Mouse (Mus musculus): Measurements from ENCODE around the gene Tpp2. TPM values are rescaled to one million over a fixed set of nuclear protein-coding genes. Genes with fewer than 3 reads are reported as not detected.

Tpp2 gene
- polyA plus RNA-seq, 2 experiments = 27.3 to 49.6 TPM

- no peak for ATAC-seq (ENCODE audit: low FRiP score, low read depth)
- H3K9me3 ChIP-seq (ENCODE audit: control insufficient read depth, low read length) = no peaks in the 10 kb centered on the region
Measured at GRCm38 (mm10) chr1:43964381-43964780, 30.9 kb downstream of the Tpp2 start.

GRCm38 (mm10) chr1:43966756-43967155, 33.3 kb downstream of the Tpp2 start:
- peaks cover 55% of the 10 kb centered on the region for H3K36me3 ChIP-seq (ENCODE audit: control insufficient read depth, insufficient read depth, low read length)
- H3K4me2 ChIP-seq (replicated peaks; ENCODE audit: low read depth, low read length, severe bottlenecking) = no peak overlapping the region
- no peak overlapping the region for H3K4me3 ChIP-seq (replicated peaks; ENCODE audit: low read length)
- no peak overlapping the region for H3K27ac ChIP-seq (replicated peaks; ENCODE audit: low read depth, low read length)
- no peaks in the 10 kb centered on the region for H3K27me3 ChIP-seq (ENCODE audit: control insufficient read depth, insufficient read depth, low read length)
- ATAC-seq (ENCODE audit: low FRiP score, low read depth) = no peak
- no peak for TF ChIP-seq POLR2A (IDR thresholded peaks at IDR 0.05; ENCODE audit: borderline replicate concordance, extremely low read depth, insufficient read depth, insufficient read length)
- 84% methylated on average over 4 of the region's 4 CpGs for WGBS
- H3K4me1 ChIP-seq (ENCODE audit: control insufficient read depth, insufficient read depth, low read length) = no peaks in the 10 kb centered on the region
- no peak overlapping the region for H3K9ac ChIP-seq (ENCODE audit: low read depth, low read length, severe bottlenecking)
- H3K9me3 ChIP-seq (ENCODE audit: control insufficient read depth, low read length) = no peaks in the 10 kb centered on the region
- DNase-seq (ENCODE audit: low spot score) = no peak

More at GRCm38 (mm10) chr1:43964381-43964780, 30.9 kb downstream of the Tpp2 start:
- H3K4me1 ChIP-seq (ENCODE audit: control insufficient read depth, insufficient read depth, low read length) = no peaks in the 10 kb centered on the region
- no peak overlapping the region for H3K4me2 ChIP-seq (replicated peaks; ENCODE audit: low read depth, low read length, severe bottlenecking)
- peaks cover 50% of the 10 kb centered on the region for H3K36me3 ChIP-seq (ENCODE audit: control insufficient read depth, insufficient read depth, low read length)
- H3K4me3 ChIP-seq (replicated peaks; ENCODE audit: low read length) = no peak overlapping the region
- H3K27me3 ChIP-seq (ENCODE audit: control insufficient read depth, insufficient read depth, low read length) = no peaks in the 10 kb centered on the region
- DNase-seq (ENCODE audit: low spot score) = no peak
- H3K9ac ChIP-seq (ENCODE audit: low read depth, low read length, severe bottlenecking) = no peak overlapping the region
- TF ChIP-seq POLR2A (IDR thresholded peaks at IDR 0.05; ENCODE audit: borderline replicate concordance, extremely low read depth, insufficient read depth, insufficient read length) = no peak
- 84% methylated on average over 4 of the region's 4 CpGs for WGBS
- H3K27ac ChIP-seq (replicated peaks; ENCODE audit: low read depth, low read length) = no peak overlapping the region

GRCm38 (mm10) chr1:43969361-43969760, 35.9 kb downstream of the Tpp2 start:
- Histone ChIP-seq H3K36me3 (ENCODE audit: control insufficient read depth, insufficient read depth, low read length) (peaks cover 66% of the 10 kb centered on the region), H3K27me3 (ENCODE audit: control insufficient read depth, insufficient read depth, low read length) (no peaks in the 10 kb centered on the region), H3K4me2 (replicated peaks; ENCODE audit: low read depth, low read length, severe bottlenecking) (no peak overlapping the region), H3K9ac (ENCODE audit: low read depth, low read length, severe bottlenecking) (no peak overlapping the region), H3K4me1 (ENCODE audit: control insufficient read depth, insufficient read depth, low read length) (no peaks in the 10 kb centered on the region), H3K9me3 (ENCODE audit: control insufficient read depth, low read length) (no peaks in the 10 kb centered on the region), H3K27ac (replicated peaks; ENCODE audit: low read depth, low read length) (no peak overlapping the region), H3K4me3 (replicated peaks; ENCODE audit: low read length) (no peak overlapping the region)
- WGBS = 90% methylated on average over 3 of the region's 3 CpGs
- DNase-seq (ENCODE audit: low spot score) = no peak
- no peak for TF ChIP-seq POLR2A (IDR thresholded peaks at IDR 0.05; ENCODE audit: borderline replicate concordance, extremely low read depth, insufficient read depth, insufficient read length)
- no peak for ATAC-seq (ENCODE audit: low FRiP score, low read depth)

- Histone ChIP-seq H3K27me3 (ENCODE audit: control insufficient read depth, insufficient read depth, low read length) (no peaks in the 10 kb centered on the region), H3K4me3 (replicated peaks; ENCODE audit: low read length) (no peak overlapping the region), H3K36me3 (ENCODE audit: control insufficient read depth, insufficient read depth, low read length) (peaks cover 65% of the 10 kb centered on the region), H3K4me2 (replicated peaks; ENCODE audit: low read depth, low read length, severe bottlenecking) (no peak overlapping the region), H3K9ac (ENCODE audit: low read depth, low read length, severe bottlenecking) (no peak overlapping the region), H3K9me3 (ENCODE audit: control insufficient read depth, low read length) (no peaks in the 10 kb centered on the region), H3K27ac (replicated peaks; ENCODE audit: low read depth, low read length) (no peak overlapping the region), H3K4me1 (ENCODE audit: control insufficient read depth, insufficient read depth, low read length) (no peaks in the 10 kb centered on the region)
- ATAC-seq (ENCODE audit: low FRiP score, low read depth) (no peak), DNase-seq (ENCODE audit: low spot score) (no peak)
- 70% methylated on average over 3 of the region's 3 CpGs for WGBS
- no peak for TF ChIP-seq POLR2A (IDR thresholded peaks at IDR 0.05; ENCODE audit: borderline replicate concordance, extremely low read depth, insufficient read depth, insufficient read length)
Measured at GRCm38 (mm10) chr1:43971089-43971488, 37.6 kb downstream of the Tpp2 start.

- Histone ChIP-seq H3K9ac (ENCODE audit: low read depth, low read length, severe bottlenecking) (no peak overlapping the region), H3K4me3 (replicated peaks; ENCODE audit: low read length) (no peak overlapping the region), H3K4me2 (replicated peaks; ENCODE audit: low read depth, low read length, severe bottlenecking) (no peak overlapping the region), H3K4me1 (ENCODE audit: control insufficient read depth, insufficient read depth, low read length) (no peaks in the 10 kb centered on the region), H3K27me3 (ENCODE audit: control insufficient read depth, insufficient read depth, low read length) (no peaks in the 10 kb centered on the region), H3K36me3 (ENCODE audit: control insufficient read depth, insufficient read depth, low read length) (peaks cover 68% of the 10 kb centered on the region), H3K9me3 (ENCODE audit: control insufficient read depth, low read length) (0 out of 2 replicates have a peak, but pooled peaks cover 3% of the 10 kb centered on the region), H3K27ac (replicated peaks; ENCODE audit: low read depth, low read length) (no peak overlapping the region)
- ATAC-seq (ENCODE audit: low FRiP score, low read depth) = no peak
- 95% methylated on average over 4 of the region's 4 CpGs for WGBS
- no peak for DNase-seq (ENCODE audit: low spot score)
- no peak for TF ChIP-seq POLR2A (IDR thresholded peaks at IDR 0.05; ENCODE audit: borderline replicate concordance, extremely low read depth, insufficient read depth, insufficient read length)
Measured at GRCm38 (mm10) chr1:43996914-43997589, 63.6 kb downstream of the Tpp2 start.
